In genomic region chr9:22121545-22121944, GRCm38 (mm10) we compare ENCODE assay signal across 27 mouse cellular contexts. TPM values are rescaled to one million over a fixed set of nuclear protein-coding genes. Genes with fewer than 3 reads are reported as not detected.
DNase-seq lines count a peak whose midpoint lies in the region; ATAC-seq and TF ChIP-seq lines count a peak whose summit lies in the region.
"Had no signal": no experiment of that assay in that cellular context is flagged by ENCODE, and none has a peak within 500 bp of the region (broad histone marks: within the 10 kb centered on the region; RNA-seq: fewer than 3 reads in every experiment).

No protein-coding gene starts in this region.

- no peak overlapping the region for H3K4me3 ChIP-seq in liver, embryonic 15.5 days (replicated peaks)
- no peak overlapping the region for H3K4me3 ChIP-seq in intestine, postnatal 0 days (ENCODE audit: low read depth, low read length)
- H3K4me3 ChIP-seq: embryonic facial prominence, embryonic 10.5 days; embryonic facial prominence, embryonic 15.5 days; hindbrain, embryonic 13.5 days; limb, embryonic 10.5 days; limb, embryonic 15.5 days; lung, embryonic 15.5 days had no signal

- peak overlapping the region; percentile 83 for H3K27ac ChIP-seq in liver, embryonic 15.5 days (replicated peaks)
- no peak overlapping the region for H3K27ac ChIP-seq in intestine, postnatal 0 days (ENCODE audit: low read depth, low read length)
- H3K27ac ChIP-seq: embryonic facial prominence, embryonic 10.5 days; embryonic facial prominence, embryonic 15.5 days; hindbrain, embryonic 13.5 days; limb, embryonic 10.5 days; limb, embryonic 15.5 days; lung, embryonic 15.5 days had no signal

- peak; percentile 54 for ATAC-seq in liver, embryonic 15.5 days (ENCODE audit: insufficient read depth)
- ATAC-seq in activated CD4-positive, CD25-positive, alpha-beta regulatory T cell, adult 4 months, result no peak
- ATAC-seq in intestine, postnatal 0 days, result no peak
- ATAC-seq: forebrain, embryonic 14.5 days; midbrain, embryonic 16.5 days had no signal

- peaks cover 84% of the 10 kb centered on the region for H3K4me1 ChIP-seq in liver, embryonic 15.5 days (replicated peaks)
- no peaks in the 10 kb centered on the region for H3K4me1 ChIP-seq in intestine, postnatal 0 days (replicated peaks; ENCODE audit: control insufficient read depth, insufficient read depth, low read length)

- TF ChIP-seq CTCF in intestine, postnatal 0 days (IDR thresholded peaks at IDR 0.05; ENCODE audit: low read depth), result no peak

- peak; percentile 29 for DNase-seq in MEL-GATA-1-ER (ENCODE audit: extremely low read depth, low read depth)
- DNase-seq in liver, result peak; percentile 74
- DNase-seq in spleen, postnatal 4 days (ENCODE audit: low spot score in 2 of 2), result no peak
- no peak for DNase-seq in spleen, adult 12 weeks (ENCODE audit: low spot score)
- DNase-seq: adrenal gland, adult 2 months; cerebellum, adult 8-10 months; cerebellum, postnatal 25 days; gastrocnemius, postnatal 25 days; heart, adult 11 months; heart, postnatal 36 days; kidney, adult 11 months; kidney, postnatal 14 days; layer of hippocampus, adult 9-11 months; thymus, postnatal 14 days had no signal

- H3K27me3 ChIP-seq in liver, embryonic 15.5 days, result no peaks in the 10 kb centered on the region
- H3K27me3 ChIP-seq in intestine, postnatal 0 days (replicated peaks; ENCODE audit: control insufficient read depth, insufficient read depth, low read length), result no peaks in the 10 kb centered on the region
- H3K27me3 ChIP-seq: CH12.LX; embryonic facial prominence, embryonic 15.5 days; limb, embryonic 15.5 days; lung, embryonic 15.5 days had no signal

- peak overlapping the region; percentile 4; the same call in 1 of the 2 replicates for H3K9ac ChIP-seq in liver, embryonic 15.5 days
- H3K9ac ChIP-seq in intestine, postnatal 0 days (ENCODE audit: low read depth, low read length), result no peak overlapping the region
- H3K9ac ChIP-seq: embryonic facial prominence, embryonic 15.5 days; hindbrain, embryonic 13.5 days; limb, embryonic 15.5 days; lung, embryonic 15.5 days had no signal

- H3K4me2 ChIP-seq in liver, embryonic 15.5 days, result peak overlapping the region; percentile 28; the same call in 1 of the 2 replicates
- no peak overlapping the region for H3K4me2 ChIP-seq in intestine, postnatal 0 days (replicated peaks; ENCODE audit: low read depth)
- H3K4me2 ChIP-seq: embryonic facial prominence, embryonic 15.5 days; heart, embryonic 11.5 days; hindbrain, embryonic 13.5 days; limb, embryonic 15.5 days; lung, embryonic 15.5 days had no signal

- no peaks in the 10 kb centered on the region for H3K9me3 ChIP-seq in liver, embryonic 15.5 days (replicated peaks)
- H3K9me3 ChIP-seq in intestine, postnatal 0 days (ENCODE audit: control insufficient read depth), result no peaks in the 10 kb centered on the region
- H3K9me3 ChIP-seq: embryonic facial prominence, embryonic 10.5 days; embryonic facial prominence, embryonic 15.5 days; hindbrain, embryonic 13.5 days; limb, embryonic 10.5 days; limb, embryonic 15.5 days; lung, embryonic 15.5 days had no signal

- H3K36me3 ChIP-seq in liver, embryonic 15.5 days (replicated peaks), result peaks cover 19% of the 10 kb centered on the region
- H3K36me3 ChIP-seq in intestine, postnatal 0 days (ENCODE audit: control insufficient read depth, insufficient read depth), result no peaks in the 10 kb centered on the region
- H3K36me3 ChIP-seq: embryonic facial prominence, embryonic 10.5 days; embryonic facial prominence, embryonic 15.5 days; hindbrain, embryonic 13.5 days; limb, embryonic 10.5 days; limb, embryonic 15.5 days; lung, embryonic 15.5 days had no signal

RNA-seq across cellular contexts. Expression of gene Elof1, which starts 4.6 kb away (rescaled TPM):
- 88.8 and 89.4 TPM in 2 replicates for polyA plus RNA-seq in liver, embryonic 15.5 days (2015; fragmentation: Nextera tagmentation; extraction: Ambion mirVana)
- 100 to 1,000 TPM in 1 of 2 experiments, 10 to 100 TPM in 1; 96.8 to 108 TPM for polyA plus RNA-seq in activated CD4-positive, CD25-positive, alpha-beta regulatory T cell, adult 4 months (2017; shearing (Covaris generic))
- polyA plus RNA-seq in intestine, postnatal 0 days (2015; fragmentation: Nextera tagmentation; extraction: Ambion mirVana), result 93.7 and 99.4 TPM in 2 replicates

RNA-seq across cellular contexts. Expression of gene Acp5, which starts 14.0 kb away (rescaled TPM):
- 221 and 246 TPM in 2 replicates for polyA plus RNA-seq in liver, embryonic 15.5 days (2015; fragmentation: Nextera tagmentation; extraction: Ambion mirVana)
- 100 to 1,000 TPM; 208 to 219 TPM for polyA plus RNA-seq in activated CD4-positive, CD25-positive, alpha-beta regulatory T cell, adult 4 months (2017; shearing (Covaris generic))
- polyA plus RNA-seq in intestine, postnatal 0 days (2015; fragmentation: Nextera tagmentation; extraction: Ambion mirVana), result 175 and 178 TPM in 2 replicates

RNA-seq across cellular contexts. Expression of gene Cnn1, which starts 22.5 kb away (rescaled TPM):
- polyA plus RNA-seq in liver, embryonic 15.5 days (2015; fragmentation: Nextera tagmentation; extraction: Ambion mirVana), result 0.96 and 1.4 TPM in 2 replicates
- not detected for polyA plus RNA-seq in activated CD4-positive, CD25-positive, alpha-beta regulatory T cell, adult 4 months (2017; shearing (Covaris generic))
- polyA plus RNA-seq in intestine, postnatal 0 days (2015; fragmentation: Nextera tagmentation; extraction: Ambion mirVana), result 419 and 432 TPM in 2 replicates

RNA-seq across cellular contexts. Expression of gene Pigyl, which starts 35.1 kb away (rescaled TPM):
- 29.4 and 35.6 TPM in 2 replicates for polyA plus RNA-seq in liver, embryonic 15.5 days (2015; fragmentation: Nextera tagmentation; extraction: Ambion mirVana)
- 10 to 100 TPM; 49.5 to 56.8 TPM for polyA plus RNA-seq in activated CD4-positive, CD25-positive, alpha-beta regulatory T cell, adult 4 months (2017; shearing (Covaris generic))
- polyA plus RNA-seq in intestine, postnatal 0 days (2015; fragmentation: Nextera tagmentation; extraction: Ambion mirVana), result 121 and 123 TPM in 2 replicates

RNA-seq across cellular contexts. Expression of gene Ecsit, which starts 36.3 kb away (rescaled TPM):
- 21.9 and 26.2 TPM in 2 replicates for polyA plus RNA-seq in liver, embryonic 15.5 days (2015; fragmentation: Nextera tagmentation; extraction: Ambion mirVana)
- polyA plus RNA-seq in activated CD4-positive, CD25-positive, alpha-beta regulatory T cell, adult 4 months (2017; shearing (Covaris generic)), result 10 to 100 TPM; 31.0 to 31.1 TPM
- polyA plus RNA-seq in intestine, postnatal 0 days (2015; fragmentation: Nextera tagmentation; extraction: Ambion mirVana), result 23.8 and 25.3 TPM in 2 replicates

Comparison
In these comparisons a context has a peak if more than half of its experiments do, and no peak if none do; other contexts are left out.
1. DNase-seq: peak in MEL-GATA-1-ER (single experiment) and liver (single experiment); none in spleen, postnatal 4 days (0 of 2) and spleen, adult 12 weeks (single experiment).
2. RNA of gene Cnn1, which starts 22.5 kb away (polyA plus RNA-seq): 419 to 432 TPM in intestine, postnatal 0 days; 0.96 to 1.4 TPM in liver, embryonic 15.5 days and not detected in activated CD4-positive, CD25-positive, alpha-beta regulatory T cell, adult 4 months; every median in the first group is over 100 times any median in the second.